Mouse (Mus musculus) neutrophil, adult 5-6 weeks (primary cell): ENCODE results near the gene Samd15. TPM values are rescaled to one million over a fixed set of nuclear protein-coding genes. Genes with fewer than 3 reads are reported as not detected.
A peak's percentile ranks its signal among the peaks of the same experiment; 100 is the strongest.
"Not testable (repeated sequence)": the region's sequence is repeated elsewhere in the genome, so short reads cannot be mapped to it uniquely, and the experiment has no call there.

Experiments used
- ATAC-seq: fragments of 151-379, 151-347 bp; 2 replicates; pipeline ENCODE4 v1.8.0; 2017; ENCODE audit warnings: mild to moderate bottlenecking, moderate TSS enrichment; ENCODE audit not compliant: insufficient number of reproducible peaks, poor library complexity, low FRiP score, severe bottlenecking; ENCODE audit errors: extremely low read depth
- total RNA-seq: library from RNA; stranded (forward); fragments of 200-1000 nt; gene quantifications from 2 replicates; pipeline ENCODE4 v1.2.3, GENCODE M21; 2017

Gene Samd15
- 2.0 and 3.5 TPM in 2 replicates for total RNA-seq

DNA sequence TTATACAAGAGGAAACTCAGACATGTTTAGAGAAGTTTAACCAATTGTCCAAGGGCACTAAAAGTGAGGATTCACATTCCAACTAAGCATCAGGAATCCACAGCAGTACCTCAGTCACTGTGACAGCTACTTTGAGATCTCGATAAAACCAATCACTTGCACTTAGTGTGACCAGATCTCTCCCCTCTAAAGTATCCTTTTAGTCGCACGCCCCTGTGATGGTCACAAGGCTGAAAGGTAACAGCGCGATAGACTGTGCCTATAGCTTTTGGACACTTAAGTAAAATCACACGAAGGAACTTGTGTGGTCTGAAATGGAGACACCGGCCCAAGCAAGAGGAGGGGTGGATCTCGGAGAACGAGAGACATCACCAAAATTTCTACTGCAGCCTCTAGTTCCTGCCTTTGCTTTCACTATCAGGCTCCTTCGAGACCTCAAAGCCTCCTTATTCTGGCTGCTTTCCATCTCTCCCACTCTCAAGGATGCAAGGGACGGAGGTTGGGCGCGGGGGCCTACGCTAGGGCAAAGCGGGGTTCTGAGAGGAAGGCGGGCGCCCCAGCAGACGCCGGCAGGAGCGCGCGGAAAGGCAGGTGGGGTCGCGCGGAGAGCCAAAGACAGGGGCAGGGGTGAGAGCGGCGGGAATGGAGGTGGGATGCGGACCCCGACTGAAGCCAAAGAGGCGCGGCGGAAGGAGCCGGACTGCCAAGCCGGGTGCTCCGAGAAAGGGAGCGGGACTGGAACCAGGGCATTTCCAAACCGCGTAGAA, at the start of gene Samd15:
Gene Samd15, plus strand, starts transcription at position 518 of the 767 bp plus-strand sequence.
- ATAC-seq: 0 out of 2 replicates have a peak, but pooled peaks have one; percentile 13

GRCm38 (mm10) chr12:87154448-87154847, 45.1 kb upstream of the Samd15 start:
- not testable (repeated sequence) for ATAC-seq

- ATAC-seq: no peak
Measured at GRCm38 (mm10) chr12:87157361-87157760, 42.2 kb upstream of the Samd15 start.

GRCm38 (mm10) chr12:87158099-87158498, 41.4 kb upstream of the Samd15 start:
- ATAC-seq: no peak

DNA sequence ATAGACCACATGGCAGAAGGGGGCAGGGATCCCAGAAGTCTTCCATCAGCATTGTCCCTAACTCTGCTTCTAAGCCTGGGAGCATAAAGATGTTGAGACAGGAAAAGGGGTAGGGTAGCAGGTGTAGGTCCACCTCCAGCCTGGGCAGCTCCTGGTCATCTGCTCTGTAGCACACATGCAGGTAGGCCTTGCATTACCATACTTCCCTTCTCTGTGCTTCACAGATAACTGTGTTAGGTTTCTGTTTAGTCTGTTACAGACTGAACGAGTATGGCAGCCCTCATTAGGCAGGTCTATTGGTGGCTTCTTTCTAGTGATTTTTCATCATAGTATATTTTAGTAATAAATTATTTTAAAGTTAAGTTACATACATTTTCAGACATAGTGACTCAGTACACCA, 39.2 kb upstream of the Samd15 start:
- no peak for ATAC-seq

- no peak for ATAC-seq
Measured at GRCm38 (mm10) chr12:87160815-87161214, 38.7 kb upstream of the Samd15 start.

GRCm38 (mm10) chr12:87175194-87175946, 24.2 kb upstream of the Samd15 start:
- ATAC-seq: no peak

GRCm38 (mm10) chr12:87177631-87178030, 21.9 kb upstream of the Samd15 start:
- no peak for ATAC-seq

DNA sequence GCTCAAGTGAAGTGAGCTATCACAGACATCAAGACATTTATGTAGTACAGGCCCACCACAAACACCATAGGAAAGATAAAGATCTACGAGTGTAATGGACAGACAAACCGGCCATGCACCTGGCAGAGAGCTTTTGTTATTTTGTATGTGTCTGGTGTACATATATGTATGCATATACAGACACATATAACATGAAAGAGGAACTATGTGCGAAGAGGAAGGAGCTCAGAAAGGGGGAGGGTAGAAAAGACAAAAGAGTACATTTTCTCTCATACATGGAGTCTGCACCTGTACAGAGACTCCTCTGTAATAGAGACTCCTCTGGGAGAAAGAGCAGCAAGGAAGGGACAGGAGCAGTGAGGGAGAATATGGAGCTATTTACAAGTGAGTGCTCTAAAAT, 6.5 kb upstream of the Samd15 start:
- ATAC-seq: peak; percentile 68

DNA sequence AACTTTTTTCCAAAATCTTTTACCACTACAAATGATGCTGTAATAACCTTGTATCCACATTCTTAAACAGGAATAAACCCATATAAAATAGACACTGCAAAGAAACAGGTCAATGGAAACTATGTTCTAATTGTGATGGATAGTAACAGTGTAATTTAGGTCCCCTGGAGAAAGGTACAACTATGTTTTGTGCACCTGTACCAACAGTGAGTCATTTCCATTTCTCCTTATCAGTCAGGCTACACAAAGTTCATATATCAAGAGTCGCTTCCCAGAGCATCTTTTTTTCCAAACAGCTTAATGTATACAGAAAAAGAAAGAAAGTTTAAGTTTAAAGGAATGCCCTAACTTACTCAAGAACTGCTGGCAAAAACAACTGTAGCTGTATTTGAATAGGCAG, 4.5 kb upstream of the Samd15 start:
- no peak for ATAC-seq

DNA sequence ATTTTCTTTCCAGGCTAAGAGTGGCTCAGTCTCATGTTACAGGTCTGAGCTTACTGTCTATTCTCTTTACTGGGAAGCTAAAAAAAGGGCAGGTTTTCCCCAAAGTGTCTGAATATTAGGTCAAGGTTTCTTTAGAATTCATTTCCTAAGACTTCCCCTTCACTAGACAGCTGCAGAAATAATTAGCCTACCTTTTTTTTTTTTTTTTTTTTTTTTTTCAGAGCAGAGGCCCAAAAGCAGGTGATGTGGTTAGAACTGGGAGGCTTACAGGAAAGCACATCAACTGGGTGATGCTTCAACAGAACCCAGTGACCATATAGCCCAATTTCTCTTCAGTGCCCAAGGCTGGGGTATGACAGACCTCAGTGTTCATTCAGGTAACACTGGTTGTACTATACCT, 3.2 kb upstream of the Samd15 start:
- ATAC-seq: no peak

DNA sequence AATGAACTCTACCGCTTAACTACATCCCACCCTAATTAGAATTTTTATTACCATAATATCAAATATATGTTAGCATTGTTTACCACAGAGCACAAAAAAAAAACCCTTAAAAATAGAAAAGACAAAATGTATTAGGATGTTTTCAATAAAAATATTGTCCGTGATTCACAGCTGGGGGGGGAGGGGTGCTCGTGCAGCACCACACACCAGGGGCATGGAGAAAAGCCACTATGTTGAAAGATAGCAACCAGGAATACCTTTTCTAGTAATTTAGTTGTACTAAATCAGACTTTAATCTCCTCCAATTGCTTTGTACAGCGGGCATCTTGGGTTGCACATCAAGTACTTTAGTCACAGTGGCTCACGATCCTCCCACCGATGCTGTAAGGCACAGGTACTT, 731 bp upstream of the Samd15 start:
- no peak for ATAC-seq

DNA sequence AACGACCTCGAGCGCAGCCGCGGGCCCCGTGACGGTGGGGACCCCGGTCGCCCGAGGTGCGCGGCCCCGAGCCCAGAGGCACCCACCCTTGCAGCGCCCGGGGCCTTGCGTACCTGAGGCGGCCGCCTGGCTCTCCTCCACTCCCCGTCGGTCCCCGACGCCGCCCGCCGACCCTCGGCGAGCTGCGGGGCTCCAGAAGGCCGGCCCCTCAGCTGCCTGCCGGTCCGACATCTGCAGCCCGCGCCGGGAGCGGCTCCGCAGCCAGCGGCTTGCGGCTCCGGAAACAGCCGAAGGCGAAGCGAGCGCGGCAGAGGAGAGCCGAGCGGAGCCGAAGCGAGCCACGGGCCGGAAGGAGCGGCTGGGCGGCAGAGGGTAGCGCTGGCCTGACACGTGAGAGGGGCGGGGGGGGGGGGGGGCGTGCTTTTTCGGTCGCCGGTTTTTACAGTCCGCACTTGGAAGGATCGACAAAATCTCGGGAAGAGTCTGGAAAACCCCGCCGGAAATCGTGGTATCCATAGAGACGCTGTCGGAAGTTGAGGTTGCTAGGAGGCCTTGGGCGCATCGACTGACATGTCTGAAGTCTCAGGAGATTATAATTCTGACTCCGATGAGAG, 557 bp downstream of the Samd15 start, which contains the start of gene Tmed8:
Gene Tmed8, minus strand, starts transcription at position 482 of the 614 bp plus-strand sequence.
- ATAC-seq: peak; percentile 83

- ATAC-seq: no peak
Measured at GRCm38 (mm10) chr12:87201694-87202093, 2.2 kb downstream of the Samd15 start.

GRCm38 (mm10) chr12:87205789-87206188, 6.3 kb downstream of the Samd15 start:
- ATAC-seq: not testable (repeated sequence)

- no peak for ATAC-seq
Measured at GRCm38 (mm10) chr12:87212844-87213606, 13.5 kb downstream of the Samd15 start.

- ATAC-seq: no peak
Measured at GRCm38 (mm10) chr12:87216053-87216452, 16.5 kb downstream of the Samd15 start.

GRCm38 (mm10) chr12:87217596-87217995, 18.1 kb downstream of the Samd15 start:
- no peak for ATAC-seq

GRCm38 (mm10) chr12:87219362-87219761, 19.8 kb downstream of the Samd15 start:
- ATAC-seq: no peak
